Comparison of ENCODE assay signal across 10 mouse cellular contexts in the genomic region with DNA sequence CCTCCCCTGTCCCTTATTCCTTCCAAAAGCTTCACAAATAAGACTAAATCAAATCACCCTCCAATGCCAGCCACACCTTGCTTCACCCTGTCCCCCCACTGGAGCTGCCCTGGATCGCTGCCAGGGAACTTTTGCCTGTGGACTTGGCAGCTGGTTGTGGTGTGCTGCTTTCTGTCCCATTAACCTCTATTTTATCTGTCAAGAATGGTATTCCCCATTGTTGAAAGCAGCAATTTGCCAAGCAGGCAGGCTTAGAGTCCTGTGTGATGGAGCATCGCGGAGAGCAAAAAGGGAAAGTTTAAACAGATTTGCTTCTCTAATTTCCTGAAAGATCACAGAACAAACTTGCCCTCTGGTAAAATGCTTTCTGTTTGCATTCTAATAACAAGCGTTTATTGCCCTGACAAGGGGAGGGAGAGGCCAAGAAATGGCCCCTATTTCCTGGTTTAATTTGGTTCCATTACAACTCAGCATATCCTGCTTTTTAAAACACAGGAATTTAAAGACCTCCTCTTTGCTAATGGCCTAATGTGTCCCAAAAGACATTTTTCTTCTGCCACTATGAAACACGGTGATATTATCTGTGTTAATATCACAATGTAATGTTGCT.
A peak's percentile ranks its signal among the peaks of the same experiment; 100 is the strongest.
DNase-seq lines count a peak whose midpoint lies in the region; ATAC-seq and TF ChIP-seq lines count a peak whose summit lies in the region.
"Had no signal": no experiment of that assay in that cellular context is flagged by ENCODE, and none has a peak within 500 bp of the region (broad histone marks: within the 10 kb centered on the region; RNA-seq: fewer than 3 reads in every experiment).

No protein-coding gene starts in this region.

- no peaks in the 10 kb centered on the region for H3K9me3 ChIP-seq in liver, embryonic 11.5 days (ENCODE audit: control insufficient read depth, low read length)
- H3K9me3 ChIP-seq in limb, embryonic 11.5 days (ENCODE audit: control insufficient read depth, low read length): no peaks in the 10 kb centered on the region
- H3K9me3 ChIP-seq in forebrain, embryonic 10.5 days: no peaks in the 10 kb centered on the region
- H3K9me3 ChIP-seq: embryonic facial prominence, embryonic 13.5 days; lung, embryonic 15.5 days had no signal

- H3K27me3 ChIP-seq in liver, adult 2 months (ENCODE audit: control insufficient read depth, insufficient read depth, low read length): no peaks in the 10 kb centered on the region
- H3K27me3 ChIP-seq in liver, embryonic 11.5 days (replicated peaks; ENCODE audit: control insufficient read depth, insufficient read depth, low read length): no peaks in the 10 kb centered on the region; the same call in 1 of the 2 replicates
- no peaks in the 10 kb centered on the region for H3K27me3 ChIP-seq in limb, embryonic 11.5 days (ENCODE audit: control insufficient read depth, insufficient read depth, low read length)
- no peaks in the 10 kb centered on the region for H3K27me3 ChIP-seq in forebrain, embryonic 10.5 days (ENCODE audit: poor library complexity, severe bottlenecking)
- H3K27me3 ChIP-seq: lung, embryonic 15.5 days had no signal

- WGBS in liver, adult 2 months: 62% methylated on average over 5 of the region's 5 CpGs
- WGBS in liver, embryonic 11.5 days: 60% methylated on average over 5 of the region's 5 CpGs
- 20% methylated on average over 5 of the region's 5 CpGs for WGBS in limb, embryonic 11.5 days
- 84% methylated on average over 5 of the region's 5 CpGs for WGBS in forebrain, embryonic 10.5 days

- peak; percentile 22 for DNase-seq in liver, adult 2 months (ENCODE audit: extremely low read depth, low read depth, low spot score)
- DNase-seq in liver, embryonic 11.5 days (ENCODE audit: low spot score): no peak
- DNase-seq in adrenal gland, postnatal 25 days: peak; percentile 53
- DNase-seq in heart, postnatal 14 days: peak; percentile 71 to 76
- peak; percentile 61 for DNase-seq in limb, embryonic 11.5 days (ENCODE audit: low spot score)
- no peak for DNase-seq in frontal cortex, postnatal 10 days (ENCODE audit: low spot score in 2 of 2)
- no peak for DNase-seq in forebrain, embryonic 10.5 days (ENCODE audit: extremely low spot score, low spot score)
- no peak for DNase-seq in left cerebral cortex, postnatal 25 days (ENCODE audit: low spot score in 2 of 2)

- H3K4me2 ChIP-seq in liver, embryonic 11.5 days: no peak overlapping the region
- H3K4me2 ChIP-seq in limb, embryonic 11.5 days (ENCODE audit: low read depth, severe bottlenecking): no peak overlapping the region
- H3K4me2 ChIP-seq: embryonic facial prominence, embryonic 13.5 days; lung, embryonic 15.5 days had no signal

- no peak overlapping the region for H3K4me3 ChIP-seq in liver, adult 2 months (ENCODE audit: insufficient read depth, low read depth, low read length)
- no peak overlapping the region for H3K4me3 ChIP-seq in liver, embryonic 11.5 days (ENCODE audit: low read depth, low read length)
- no peak overlapping the region for H3K4me3 ChIP-seq in limb, embryonic 11.5 days (ENCODE audit: low read depth, low read length)
- H3K4me3 ChIP-seq in forebrain, embryonic 10.5 days: no peak overlapping the region
- H3K4me3 ChIP-seq: embryonic facial prominence, embryonic 13.5 days; lung, embryonic 15.5 days had no signal

- no peak overlapping the region for H3K9ac ChIP-seq in liver, adult 2 months (ENCODE audit: low read depth, low read length)
- no peak overlapping the region for H3K9ac ChIP-seq in liver, embryonic 11.5 days (ENCODE audit: low read depth, low read length)
- no peak overlapping the region for H3K9ac ChIP-seq in limb, embryonic 11.5 days (ENCODE audit: low read length)
- H3K9ac ChIP-seq: embryonic facial prominence, embryonic 13.5 days; lung, embryonic 15.5 days had no signal

- no peaks in the 10 kb centered on the region for H3K36me3 ChIP-seq in liver, adult 2 months (ENCODE audit: control insufficient read depth, insufficient read depth, low read length)
- H3K36me3 ChIP-seq in liver, embryonic 11.5 days (ENCODE audit: control insufficient read depth, insufficient read depth, low read length): no peaks in the 10 kb centered on the region
- no peaks in the 10 kb centered on the region for H3K36me3 ChIP-seq in limb, embryonic 11.5 days (ENCODE audit: control insufficient read depth, insufficient read depth, low read length)
- no peaks in the 10 kb centered on the region for H3K36me3 ChIP-seq in forebrain, embryonic 10.5 days (replicated peaks)
- H3K36me3 ChIP-seq: embryonic facial prominence, embryonic 13.5 days; lung, embryonic 15.5 days had no signal

- no peak for TF ChIP-seq CTCF in liver, adult 2 months (IDR thresholded peaks at IDR 0.05; ENCODE audit: low read depth, low read length)

- no peak for ATAC-seq in liver, embryonic 11.5 days (replicated peaks; ENCODE audit: low FRiP score)
- ATAC-seq in limb, embryonic 11.5 days (ENCODE audit: insufficient number of reproducible peaks, low FRiP score, low TSS enrichment, low read depth): no peak

- no peak for TF ChIP-seq POLR2A in liver, adult 2 months (IDR thresholded peaks at IDR 0.05; ENCODE audit: extremely low read depth, insufficient read depth, low read length)

- H3K27ac ChIP-seq in liver, adult 2 months (replicated peaks; ENCODE audit: insufficient read depth, low read depth, low read length): no peak overlapping the region
- no peak overlapping the region for H3K27ac ChIP-seq in liver, embryonic 11.5 days (ENCODE audit: low read depth, low read length)
- no peak overlapping the region for H3K27ac ChIP-seq in limb, embryonic 11.5 days (replicated peaks; ENCODE audit: low read depth, low read length)
- no peak overlapping the region for H3K27ac ChIP-seq in forebrain, embryonic 10.5 days
- H3K27ac ChIP-seq: embryonic facial prominence, embryonic 13.5 days; lung, embryonic 15.5 days had no signal

- intact Hi-C loops in heart, postnatal 14 days (cut with DNase I): no loop called here
- intact Hi-C loops in left cerebral cortex, postnatal 25 days (cut with DNase I): no loop called here

- H3K4me1 ChIP-seq in liver, adult 2 months (ENCODE audit: control insufficient read depth, insufficient read depth, low read length): no peaks in the 10 kb centered on the region; the same call in 1 of the 2 replicates
- H3K4me1 ChIP-seq in liver, embryonic 11.5 days (replicated peaks; ENCODE audit: control insufficient read depth, insufficient read depth, low read length): no peaks in the 10 kb centered on the region
- 0 out of 2 replicates have a peak, but pooled peaks cover 2% of the 10 kb centered on the region for H3K4me1 ChIP-seq in limb, embryonic 11.5 days (ENCODE audit: control insufficient read depth, insufficient read depth, low read length)
- peaks cover 12% of the 10 kb centered on the region for H3K4me1 ChIP-seq in forebrain, embryonic 10.5 days

- H3K79me2 ChIP-seq in liver, adult 2 months (ENCODE audit: control insufficient read depth, insufficient read depth, low read length): no peaks in the 10 kb centered on the region

Comparison
In these comparisons a context has a peak if more than half of its experiments do, and no peak if none do; other contexts are left out.
1. DNase-seq: peak in liver, adult 2 months (single experiment), adrenal gland, postnatal 25 days (single experiment), heart, postnatal 14 days (2 of 2) and limb, embryonic 11.5 days (single experiment); none in liver, embryonic 11.5 days (single experiment), frontal cortex, postnatal 10 days (0 of 2), forebrain, embryonic 10.5 days (single experiment) and left cerebral cortex, postnatal 25 days (0 of 2).